Mouse (Mus musculus) layer of hippocampus, postnatal 14 days (tissue): ENCODE data around the gene D630023F18Rik. TPM values are rescaled to one million over a fixed set of nuclear protein-coding genes. Genes with fewer than 3 reads are reported as not detected.

ENCODE experiments used
- DNase-seq, 2 experiments: peaks; one replicate each; pipeline ENCODE4 v3.0.0; 2021 to 2022; ENCODE audit warnings: low spot score in 2 of 2, mixed read lengths in 1 of 2
- long read RNA-seq, 2 experiments: library from polyadenylated mRNA; stranded (forward); transcript quantifications; one replicate each; pipeline ENCODE4 v2.0.0; 2021
- total RNA-seq, 2 experiments: library from RNA; stranded (reverse); gene quantifications; 2 replicates each; pipeline ENCODE4 v1.2.3; 2021

The D630023F18Rik gene
- 10 to 100 TPM; 15.1 to 18.1 TPM for total RNA-seq
- long read RNA-seq, experiment 1, transcript D630023F18Rik-202 (8 exons, 1,156 nt) = major isoform, 11 of 17 reads
- long read RNA-seq, experiment 1, partial matches to known transcripts = 0 of 17 reads
- long read RNA-seq, experiment 1, other reads (novel, unspliced or antisense) = 6 of 17 reads
- long read RNA-seq, experiment 2, transcript D630023F18Rik-202 (8 exons, 1,156 nt) = major isoform, 13 of 22 reads
- long read RNA-seq, experiment 2, partial matches to known transcripts = 0 of 22 reads
- long read RNA-seq, experiment 2, other reads (novel, unspliced or antisense) = 9 of 22 reads

DNA sequence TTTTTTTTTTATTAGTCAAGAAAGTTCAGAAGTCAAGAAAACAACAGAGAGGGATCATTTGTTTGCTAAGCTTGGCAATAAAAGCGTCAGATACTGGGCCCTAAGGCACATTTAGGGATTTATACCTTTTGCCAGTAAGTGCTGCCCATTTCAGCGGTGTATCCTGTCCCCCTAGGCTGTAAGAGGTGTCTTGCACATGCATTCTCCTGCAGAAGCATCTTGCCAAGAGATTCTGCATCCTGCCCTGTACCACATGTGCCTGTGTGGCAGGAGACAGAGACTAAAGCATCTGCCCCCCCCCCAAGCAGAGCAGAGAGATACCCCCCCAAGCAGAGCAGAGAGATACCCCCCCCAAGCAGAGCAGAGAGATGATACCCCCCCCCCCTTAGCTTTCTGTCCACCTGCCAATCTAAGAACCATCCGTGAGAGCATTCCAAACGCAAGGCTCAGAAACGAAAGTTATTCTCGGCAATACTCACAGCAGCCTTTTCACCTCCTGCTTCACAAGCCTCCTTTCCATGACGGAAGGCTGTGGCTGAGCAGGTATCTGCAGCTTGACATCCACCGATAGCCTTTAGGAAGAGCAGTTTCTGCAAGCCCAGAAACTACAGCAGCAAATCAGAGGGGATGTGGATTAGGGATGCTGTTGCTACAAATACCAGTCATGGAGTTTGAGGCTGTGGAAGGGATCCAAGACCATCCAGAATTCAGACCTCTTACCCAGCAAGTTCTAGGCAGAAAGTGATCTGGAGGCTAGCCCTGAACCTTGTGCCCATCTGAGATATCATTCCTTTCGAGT lies at the start of gene D630023F18Rik:
Gene D630023F18Rik, minus strand, starts transcription at position 641 of the 799 bp plus-strand sequence.
- DNase-seq = peak; percentile 24 to 29

GRCm38 (mm10) chr1:65171579-65171978 lies 48.6 kb upstream of the D630023F18Rik start:
- DNase-seq = no peak

- DNase-seq = no peak
Observed at GRCm38 (mm10) chr1:65169947-65170346, 46.9 kb upstream of the D630023F18Rik start.

DNA sequence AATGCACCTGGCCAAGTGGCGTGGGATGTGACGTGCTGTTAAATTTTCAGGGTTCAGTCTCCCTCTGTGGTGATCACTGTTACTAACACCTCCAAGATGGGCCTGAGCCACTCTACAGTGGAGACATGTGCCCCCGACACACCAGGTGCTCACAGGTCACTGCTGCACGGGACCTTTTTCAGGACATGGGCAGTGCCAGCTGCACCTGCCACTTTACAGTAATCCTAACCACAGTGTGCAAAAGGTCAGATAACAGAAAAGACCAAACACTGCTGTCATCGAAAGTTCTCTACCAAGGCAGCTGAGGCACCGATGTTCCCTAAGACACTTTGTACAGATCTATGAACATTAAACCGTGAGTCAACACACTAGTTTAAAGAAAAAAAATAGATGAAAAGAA lies 46.5 kb upstream of the D630023F18Rik start:
- DNase-seq = no peak

- no peak for DNase-seq
Observed at GRCm38 (mm10) chr1:65167496-65167895, 44.5 kb upstream of the D630023F18Rik start.

- peak in 1 of 2 experiments; percentile 37 for DNase-seq
Observed at GRCm38 (mm10) chr1:65162210-65162609, 39.2 kb upstream of the D630023F18Rik start.

- DNase-seq = no peak
Observed at GRCm38 (mm10) chr1:65156111-65156510, 33.1 kb upstream of the D630023F18Rik start.

GRCm38 (mm10) chr1:65154814-65155213 lies 31.8 kb upstream of the D630023F18Rik start:
- DNase-seq = no peak

DNA sequence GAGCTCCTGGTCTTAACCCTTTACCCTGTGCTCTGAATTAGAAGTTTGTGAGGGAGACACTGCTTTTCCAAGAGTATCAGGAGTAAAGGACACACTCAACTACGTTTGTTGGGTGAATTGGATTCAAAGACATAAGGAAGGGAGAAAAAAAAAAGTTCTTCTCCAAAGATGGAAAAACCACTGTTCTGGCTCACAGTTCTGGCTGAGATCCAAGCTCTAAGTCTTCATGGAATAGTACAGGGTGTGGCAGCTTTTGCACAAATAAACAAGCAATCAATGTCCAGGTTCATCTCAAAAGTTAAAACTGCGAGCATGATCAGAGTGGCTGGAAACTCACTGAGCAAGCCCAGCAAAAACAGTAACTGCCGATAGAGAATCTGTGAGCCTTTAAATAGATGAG lies 25.0 kb upstream of the D630023F18Rik start:
- DNase-seq = no peak

GRCm38 (mm10) chr1:65147326-65147725 lies 24.3 kb upstream of the D630023F18Rik start:
- DNase-seq = no peak

GRCm38 (mm10) chr1:65146601-65147000 lies 23.6 kb upstream of the D630023F18Rik start:
- DNase-seq = no peak

GRCm38 (mm10) chr1:65144783-65145182 lies 21.8 kb upstream of the D630023F18Rik start:
- DNase-seq = no peak

GRCm38 (mm10) chr1:65137560-65137959 lies 14.5 kb upstream of the D630023F18Rik start:
- no peak for DNase-seq

DNA sequence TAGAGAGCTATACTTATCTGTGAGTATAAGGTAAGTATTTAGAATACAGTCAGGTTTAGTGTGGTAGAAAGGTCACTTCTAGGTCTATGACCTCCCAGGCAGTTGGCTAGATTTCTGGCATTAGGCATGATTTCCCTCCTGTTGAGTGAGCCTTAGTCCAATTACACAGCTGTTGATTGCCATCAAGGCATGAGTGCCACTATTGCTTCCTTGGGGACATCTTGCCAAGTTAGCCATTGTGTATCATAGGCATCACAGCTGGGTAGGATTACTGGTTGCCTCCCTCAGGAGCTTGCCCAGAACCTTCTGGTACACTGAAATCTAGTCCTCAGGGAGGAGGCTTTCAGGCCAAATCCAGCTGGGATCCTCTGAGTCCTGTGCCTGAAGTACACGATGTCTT lies 9.8 kb upstream of the D630023F18Rik start:
- no peak for DNase-seq

GRCm38 (mm10) chr1:65131671-65132070 lies 8.7 kb upstream of the D630023F18Rik start:
- DNase-seq = no peak

DNA sequence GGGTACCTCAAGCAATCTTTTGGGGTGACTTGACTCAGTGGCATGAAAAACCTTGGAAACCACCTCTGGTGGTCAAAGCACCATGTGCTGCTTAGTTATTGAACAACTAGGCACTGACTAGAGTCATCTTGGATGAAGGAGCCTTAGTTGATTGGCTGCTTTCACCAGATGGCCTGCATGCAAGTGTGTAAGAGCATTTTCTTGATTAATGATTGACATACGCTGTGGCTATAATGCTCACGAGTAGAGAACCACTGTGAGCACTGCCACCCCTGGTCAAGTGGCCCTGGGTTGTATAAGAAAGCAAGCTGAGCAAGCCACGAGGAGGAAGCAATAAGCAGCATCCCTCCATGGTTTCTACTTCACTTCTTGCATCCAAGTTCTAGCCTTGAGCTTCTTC lies 7.2 kb upstream of the D630023F18Rik start:
- DNase-seq = no peak

DNA sequence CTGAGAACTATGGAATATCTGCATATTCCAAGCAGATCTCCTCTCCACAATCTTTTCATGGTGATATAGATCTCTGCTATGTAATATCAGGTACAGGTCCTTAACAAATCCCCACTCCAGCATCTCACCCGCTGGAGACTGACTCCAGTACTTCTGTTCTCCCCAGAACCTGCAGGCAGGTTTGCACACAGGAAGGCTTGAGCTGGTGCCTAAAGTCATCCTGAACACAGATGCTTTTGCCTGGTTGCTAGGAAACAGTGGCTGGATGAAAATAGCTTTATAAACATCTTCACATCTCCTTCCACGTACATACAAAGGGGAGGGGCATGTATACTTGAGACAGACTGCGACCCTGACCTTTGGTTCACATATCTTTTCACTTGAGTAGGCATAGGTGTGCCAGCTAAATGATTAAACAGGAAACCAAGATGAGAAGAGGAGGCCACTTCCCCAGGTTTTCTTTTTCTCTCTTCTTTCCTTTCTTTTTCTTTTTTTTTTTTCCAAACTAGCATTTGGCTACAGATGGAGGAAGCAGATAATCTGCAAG lies 6.7 kb upstream of the D630023F18Rik start:
- DNase-seq = no peak

GRCm38 (mm10) chr1:65119438-65119837 lies 3.6 kb downstream of the D630023F18Rik start, which contains the start of gene Gm28845:
TSS of gene Gm28845 (minus strand) at chr1:65119558.
- DNase-seq = no peak

DNA sequence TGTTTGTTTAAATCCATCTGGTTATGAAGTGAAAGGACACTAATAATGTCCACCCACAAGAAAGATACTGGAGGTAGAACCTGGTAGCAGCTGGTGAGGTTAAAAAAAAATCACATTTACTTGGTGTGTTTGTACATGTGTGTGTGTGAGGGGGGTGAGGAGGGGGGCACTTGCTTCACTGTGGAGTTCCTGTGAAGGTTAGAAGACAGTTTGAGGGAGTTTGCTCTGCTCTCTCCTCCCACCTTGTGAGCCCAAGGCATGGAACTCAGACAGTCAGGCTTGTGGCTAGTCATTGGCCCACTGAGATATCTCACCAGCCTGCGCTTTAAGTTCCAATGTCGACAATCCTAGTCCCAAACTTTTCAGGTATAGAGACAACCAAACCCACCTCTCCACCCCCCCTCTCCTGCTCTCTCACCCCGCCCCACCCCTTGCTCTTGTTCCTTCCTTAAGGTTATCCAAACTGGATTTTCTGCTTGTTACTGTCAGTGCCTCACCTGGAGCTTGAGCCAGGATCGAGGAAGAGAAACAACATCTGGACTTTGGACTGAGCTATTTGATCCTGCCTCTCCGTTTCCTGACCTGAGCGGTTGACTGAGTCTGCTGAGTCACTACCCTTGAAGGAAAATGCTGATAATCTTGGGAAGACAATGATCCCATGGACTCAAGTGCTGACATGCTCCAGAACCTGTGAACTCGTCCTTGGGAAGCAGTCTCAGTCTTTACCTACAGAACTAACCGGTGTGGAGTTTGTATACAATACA lies 4.7 kb downstream of the D630023F18Rik start:
- no peak for DNase-seq

DNA sequence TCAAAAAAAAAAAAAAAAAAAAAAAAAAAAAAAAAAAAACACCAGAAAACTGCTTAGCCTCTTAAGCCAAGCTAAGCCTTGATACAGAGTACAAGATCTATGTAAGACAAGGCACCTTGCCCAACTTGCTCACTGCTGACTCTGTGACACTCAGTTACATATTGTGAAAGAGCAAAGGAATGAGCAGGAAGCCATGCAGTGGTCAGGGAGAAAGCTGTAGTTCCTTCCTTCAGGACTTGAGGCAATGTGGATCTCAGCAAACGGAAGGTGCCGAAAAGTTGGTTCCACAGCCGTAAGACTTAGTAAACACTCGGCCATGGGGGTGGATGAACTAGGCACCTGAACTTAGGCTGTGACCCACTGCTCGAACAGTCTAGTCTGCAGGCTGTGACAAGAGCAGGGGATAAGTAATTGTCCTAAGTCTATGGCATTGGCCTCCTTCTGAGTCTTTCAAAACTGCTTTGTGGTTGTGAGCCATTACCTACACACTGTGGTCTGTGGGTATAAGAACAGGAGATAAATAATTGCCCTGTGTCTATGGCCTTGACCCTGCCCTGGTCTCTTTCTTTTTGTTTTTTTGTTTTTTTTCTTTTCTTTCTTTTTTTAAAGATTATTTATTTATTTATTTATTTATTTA lies 9.4 kb downstream of the D630023F18Rik start:
- DNase-seq = no peak

DNA sequence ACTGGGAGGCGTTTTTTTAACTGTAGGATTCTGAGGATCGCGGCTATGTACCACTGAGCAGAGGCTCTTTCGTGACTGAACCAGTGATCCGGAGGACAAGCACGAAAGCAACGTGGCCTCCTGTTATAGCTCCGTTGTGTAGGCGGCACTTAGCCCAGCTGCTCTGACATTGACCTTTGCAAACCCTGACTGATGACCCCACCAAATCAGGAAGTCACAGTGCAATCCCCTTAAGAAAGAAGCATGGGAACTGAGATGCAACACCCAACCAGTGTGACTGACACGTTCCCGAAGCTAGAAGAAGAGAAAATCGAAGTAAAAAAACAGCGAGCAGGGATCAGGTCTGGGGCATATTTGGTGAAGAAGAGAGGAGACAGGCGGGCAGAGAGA lies 10.2 kb downstream of the D630023F18Rik start:
- DNase-seq = no peak
